Mouse (Mus musculus) neural tube, embryonic 15.5 days (tissue): ENCODE measurements around the gene Vasp. TPM values are rescaled to one million over a fixed set of nuclear protein-coding genes. Genes with fewer than 3 reads are reported as not detected.
A peak's percentile ranks its signal among the peaks of the same experiment; 100 is the strongest.

Experiments
- ATAC-seq: fragments of 200-750 bp; cut with Nextera tagmentation; 2 replicates; pipeline ENCODE4 v1.8.0; 2017; ENCODE audit warnings: mild to moderate bottlenecking, moderate TSS enrichment, moderate library complexity; ENCODE audit not compliant: low FRiP score
- H3K27ac ChIP-seq: fragments of 300-500 bp; sonication (generic); replicated peaks from 2 replicates; pipeline ENCODE4 v1.5.1; 2015; ENCODE audit warnings: mild to moderate bottlenecking, inconsistent platforms
- H3K27me3 ChIP-seq: fragments of 300-500 bp; sonication (generic); replicated peaks from 2 replicates; pipeline ENCODE4 v1.6.1; 2015; ENCODE audit warnings: inconsistent platforms
- H3K36me3 ChIP-seq: fragments of 300-500 bp; sonication (generic); 2 replicates; pipeline ENCODE4 v1.6.1; 2015; ENCODE audit warnings: inconsistent platforms
- H3K4me1 ChIP-seq: fragments of 300-500 bp; sonication (generic); 2 replicates; pipeline ENCODE4 v1.6.1; 2015; ENCODE audit warnings: inconsistent platforms
- H3K4me2 ChIP-seq: fragments of 300-500 bp; sonication (generic); 2 replicates; pipeline ENCODE4 v1.6.1; 2015; ENCODE audit warnings: inconsistent platforms, mild to moderate bottlenecking, moderate library complexity
- H3K4me3 ChIP-seq: fragments of 300-500 bp; sonication (generic); replicated peaks from 2 replicates; pipeline ENCODE4 v1.5.1; 2015; ENCODE audit warnings: mild to moderate bottlenecking, inconsistent platforms
- H3K9ac ChIP-seq: fragments of 300-500 bp; sonication (generic); replicated peaks from 2 replicates; pipeline ENCODE4 v1.6.1; 2015; ENCODE audit warnings: mild to moderate bottlenecking, inconsistent platforms
- H3K9me3 ChIP-seq: fragments of 300-500 bp; sonication (generic); replicated peaks from 2 replicates; pipeline ENCODE4 v1.6.1; 2016; ENCODE audit warnings: inconsistent platforms
- WGBS: fragments of 180-500 bp; shearing (Covaris S2); methylation state at CpG from one replicate; pipeline ENCODE4 v1.1.7; 2015; ENCODE audit warnings: mixed read lengths; 5-methylcytosine and 5-hydroxymethylcytosine counted together
- polyA plus RNA-seq: library from polyadenylated mRNA; unstranded; fragments of >200 nt; fragmentation: Nextera tagmentation; extraction: Ambion mirVana; gene quantifications from 2 replicates; pipeline ENCODE4 v1.2.1, GENCODE M21; 2015

The Vasp gene
- polyA plus RNA-seq, 1 experiment from 2014 or later = 40.9 TPM

- peaks cover 28% of the 10 kb centered on the region for H3K4me1 ChIP-seq
- H3K27ac ChIP-seq = peak overlapping the region; percentile 100
- H3K4me3 ChIP-seq = peak overlapping the region; percentile 61
- H3K9me3 ChIP-seq = no peaks in the 10 kb centered on the region
- WGBS = under 1% methylated on average over 14 of the region's 14 CpGs
- peak overlapping the region; percentile 54 for H3K9ac ChIP-seq
- no peaks in the 10 kb centered on the region for H3K27me3 ChIP-seq
- peak overlapping the region; percentile 90 for H3K4me2 ChIP-seq
- no peak for ATAC-seq
- peaks cover 3% of the 10 kb centered on the region; the same call in 1 of the 2 replicates for H3K36me3 ChIP-seq
Observed at GRCm38 (mm10) chr7:19228793-19229148, 42.8 kb downstream of the Vasp start.

GRCm38 (mm10) chr7:19227883-19228792 is 43.5 kb downstream of the Vasp start, which contains the start of gene Opa3:
TSS of gene Opa3 (plus strand) at chr7:19228334.
- Histone ChIP-seq H3K9me3 (no peaks in the 10 kb centered on the region), H3K27me3 (no peaks in the 10 kb centered on the region), H3K4me2 (peak within 1 kb of the TSS; percentile 90), H3K36me3 (peaks cover 3% of the 10 kb centered on the region; the same call in 1 of the 2 replicates), H3K4me3 (peak within 1 kb of the TSS; percentile 61), H3K27ac (peak within 1 kb of the TSS; percentile 100), H3K9ac (peak within 1 kb of the TSS; percentile 80), H3K4me1 (peaks cover 28% of the 10 kb centered on the region)
- under 1% methylated on average over 91 of the region's 91 CpGs for WGBS
- peak; percentile 96 for ATAC-seq

- H3K4me2 ChIP-seq = peak overlapping the region; percentile 90
- H3K27ac ChIP-seq = peak overlapping the region; percentile 100
- no peaks in the 10 kb centered on the region for H3K27me3 ChIP-seq
- H3K4me1 ChIP-seq = peaks cover 28% of the 10 kb centered on the region
- 16% methylated on average over 20 of the region's 20 CpGs for WGBS
- H3K4me3 ChIP-seq = peak overlapping the region; percentile 61
- H3K9ac ChIP-seq = peak overlapping the region; percentile 65
- no peaks in the 10 kb centered on the region for H3K9me3 ChIP-seq
- H3K36me3 ChIP-seq = peaks cover 3% of the 10 kb centered on the region; the same call in 1 of the 2 replicates
- ATAC-seq = peak; percentile 22
Observed at GRCm38 (mm10) chr7:19226817-19227797, 44.5 kb downstream of the Vasp start.

GRCm38 (mm10) chr7:19224933-19225332 is 46.7 kb downstream of the Vasp start:
- Histone ChIP-seq H3K27ac (no peak overlapping the region), H3K4me2 (no peak overlapping the region), H3K9ac (0 out of 2 replicates have a peak overlapping the region, but pooled peaks have one; percentile 20), H3K36me3 (no peaks in the 10 kb centered on the region), H3K4me1 (peaks cover 18% of the 10 kb centered on the region), H3K27me3 (no peaks in the 10 kb centered on the region), H3K4me3 (no peak overlapping the region), H3K9me3 (no peaks in the 10 kb centered on the region)
- ATAC-seq = no peak
- 81% methylated on average over 4 of the region's 4 CpGs for WGBS

- H3K36me3 ChIP-seq = no peaks in the 10 kb centered on the region
- 92% methylated on average over 14 of the region's 14 CpGs for WGBS
- H3K27me3 ChIP-seq = no peaks in the 10 kb centered on the region
- peaks cover 9% of the 10 kb centered on the region for H3K4me1 ChIP-seq
- no peak overlapping the region for H3K4me3 ChIP-seq
- ATAC-seq = no peak
- H3K4me2 ChIP-seq = no peak overlapping the region
- no peak overlapping the region for H3K27ac ChIP-seq
- no peaks in the 10 kb centered on the region for H3K9me3 ChIP-seq
- no peak overlapping the region for H3K9ac ChIP-seq
Observed at GRCm38 (mm10) chr7:19222875-19223274, 48.7 kb downstream of the Vasp start.

- no peak overlapping the region for H3K9ac ChIP-seq
- H3K4me1 ChIP-seq = peaks cover 7% of the 10 kb centered on the region
- H3K4me2 ChIP-seq = no peak overlapping the region
- no peaks in the 10 kb centered on the region for H3K9me3 ChIP-seq
- no peak for ATAC-seq
- no peaks in the 10 kb centered on the region for H3K36me3 ChIP-seq
- no peak overlapping the region for H3K4me3 ChIP-seq
- no peak overlapping the region for H3K27ac ChIP-seq
- no peaks in the 10 kb centered on the region for H3K27me3 ChIP-seq
- 95% methylated on average over 16 of the region's 16 CpGs for WGBS
Observed at GRCm38 (mm10) chr7:19222189-19222588, 49.4 kb downstream of the Vasp start.

- Histone ChIP-seq H3K36me3 (no peaks in the 10 kb centered on the region), H3K4me1 (no peaks in the 10 kb centered on the region), H3K27me3 (0 out of 2 replicates have a peak, but pooled peaks cover 3% of the 10 kb centered on the region), H3K9me3 (no peaks in the 10 kb centered on the region), H3K4me3 (no peak overlapping the region), H3K27ac (no peak overlapping the region), H3K9ac (no peak overlapping the region), H3K4me2 (no peak overlapping the region)
- ATAC-seq = no peak
- 63% methylated on average over 3 of the region's 3 CpGs for WGBS
Observed at GRCm38 (mm10) chr7:19220061-19220460, 51.6 kb downstream of the Vasp start.

GRCm38 (mm10) chr7:19217944-19218343 is 53.7 kb downstream of the Vasp start:
- Histone ChIP-seq H3K4me3 (no peak overlapping the region), H3K27ac (no peak overlapping the region), H3K4me1 (no peaks in the 10 kb centered on the region), H3K9ac (no peak overlapping the region), H3K36me3 (no peaks in the 10 kb centered on the region), H3K4me2 (no peak overlapping the region), H3K27me3 (0 out of 2 replicates have a peak, but pooled peaks cover 8% of the 10 kb centered on the region), H3K9me3 (no peaks in the 10 kb centered on the region)
- ATAC-seq = no peak
- WGBS = 44% methylated on average over 3 of the region's 3 CpGs

GRCm38 (mm10) chr7:19217492-19217891 is 54.1 kb downstream of the Vasp start:
- no peaks in the 10 kb centered on the region for H3K9me3 ChIP-seq
- WGBS = 64% methylated on average over 5 of the region's 5 CpGs
- no peak overlapping the region for H3K4me3 ChIP-seq
- H3K9ac ChIP-seq = no peak overlapping the region
- H3K27ac ChIP-seq = no peak overlapping the region
- no peaks in the 10 kb centered on the region for H3K36me3 ChIP-seq
- H3K4me1 ChIP-seq = peaks cover 1% of the 10 kb centered on the region
- no peak for ATAC-seq
- 0 out of 2 replicates have a peak, but pooled peaks cover 8% of the 10 kb centered on the region for H3K27me3 ChIP-seq
- no peak overlapping the region for H3K4me2 ChIP-seq

GRCm38 (mm10) chr7:19214940-19215339 is 56.7 kb downstream of the Vasp start:
- no peaks in the 10 kb centered on the region for H3K9me3 ChIP-seq
- peaks cover 15% of the 10 kb centered on the region; the same call in 1 of the 2 replicates for H3K27me3 ChIP-seq
- H3K4me2 ChIP-seq = no peak overlapping the region
- no peak overlapping the region for H3K4me3 ChIP-seq
- no peak overlapping the region for H3K27ac ChIP-seq
- H3K36me3 ChIP-seq = no peaks in the 10 kb centered on the region
- WGBS = 70% methylated on average over 9 of the region's 9 CpGs
- no peak for ATAC-seq
- H3K9ac ChIP-seq = no peak overlapping the region
- peaks cover 13% of the 10 kb centered on the region for H3K4me1 ChIP-seq

- Histone ChIP-seq H3K27ac (no peak overlapping the region), H3K4me2 (no peak overlapping the region), H3K9ac (no peak overlapping the region), H3K4me1 (peaks cover 13% of the 10 kb centered on the region), H3K9me3 (no peaks in the 10 kb centered on the region), H3K36me3 (no peaks in the 10 kb centered on the region), H3K4me3 (no peak overlapping the region), H3K27me3 (peaks cover 15% of the 10 kb centered on the region; the same call in 1 of the 2 replicates)
- ATAC-seq = no peak
- WGBS = 73% methylated on average over 7 of the region's 7 CpGs
Observed at GRCm38 (mm10) chr7:19214369-19214768, 57.2 kb downstream of the Vasp start.
